Comparison of ENCODE assay signal across 14 mouse cellular contexts in the genomic region with DNA sequence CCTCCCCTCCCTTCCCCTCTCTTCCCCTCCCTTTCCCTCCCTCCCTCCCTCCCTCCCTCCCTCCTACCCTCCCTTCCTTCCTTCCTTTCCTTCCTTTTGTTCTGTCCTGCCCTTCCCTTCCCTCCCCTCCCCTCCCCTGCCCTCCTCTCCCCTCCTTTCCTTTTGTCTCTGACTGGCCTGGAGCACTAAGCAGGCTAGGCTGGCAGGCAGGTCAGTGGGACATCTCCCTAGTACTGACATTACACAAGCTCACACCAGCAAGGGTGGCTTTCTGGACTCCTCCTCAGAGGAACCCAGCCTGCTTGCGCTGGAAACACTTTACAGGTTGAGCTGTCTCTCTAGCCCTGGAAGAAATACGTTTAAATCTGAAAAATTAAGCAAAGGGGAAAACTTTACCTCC.
"Had no signal": no experiment of that assay in that cellular context is flagged by ENCODE, and none has a peak within 500 bp of the region (broad histone marks: within the 10 kb centered on the region; RNA-seq: fewer than 3 reads in every experiment).

No protein-coding gene starts in this region.

- ATAC-seq: liver, postnatal 0 days; midbrain, embryonic 15.5 days had no signal

- H3K4me2 ChIP-seq: limb, embryonic 12.5 days; liver, embryonic 13.5 days; lung, embryonic 15.5 days; midbrain, embryonic 15.5 days had no signal

- H3K27me3 ChIP-seq: limb, embryonic 12.5 days; liver, embryonic 13.5 days; lung, embryonic 15.5 days; megakaryocyte, embryonic 14.5 days; midbrain, embryonic 15.5 days had no signal

- H3K4me1 ChIP-seq: liver, embryonic 13.5 days; megakaryocyte, embryonic 14.5 days had no signal

- H3K9ac ChIP-seq: limb, embryonic 12.5 days; liver, embryonic 13.5 days; liver, postnatal 0 days; lung, embryonic 15.5 days; midbrain, embryonic 15.5 days had no signal

- DNase-seq: kidney, adult 8-10 months; kidney, postnatal 25 days; layer of hippocampus, postnatal 36 days; liver; liver, embryonic 13.5 days; liver, postnatal 0 days; lung, postnatal 14 days; right cerebral cortex, postnatal 25 days; thymus, postnatal 4 days had no signal

- H3K27ac ChIP-seq: limb, embryonic 12.5 days; liver, embryonic 13.5 days; lung, embryonic 15.5 days; macrophage; midbrain, embryonic 15.5 days had no signal

- H3K4me3 ChIP-seq: limb, embryonic 12.5 days; liver, embryonic 13.5 days; lung, embryonic 15.5 days; megakaryocyte, embryonic 14.5 days; midbrain, embryonic 15.5 days had no signal

- H3K9me3 ChIP-seq: limb, embryonic 12.5 days; liver, embryonic 13.5 days; lung, embryonic 15.5 days; midbrain, embryonic 15.5 days had no signal

- H3K36me3 ChIP-seq: limb, embryonic 12.5 days; liver, embryonic 13.5 days; lung, embryonic 15.5 days; midbrain, embryonic 15.5 days had no signal
